Comparison of ENCODE assay signal across 19 mouse cellular contexts in genomic region chr4:86851331-86851730, GRCm38 (mm10). TPM values are rescaled to one million over a fixed set of nuclear protein-coding genes. Genes with fewer than 3 reads are reported as not detected.
DNase-seq lines count a peak whose midpoint lies in the region; ATAC-seq and TF ChIP-seq lines count a peak whose summit lies in the region.
"Had no signal": no experiment of that assay in that cellular context is flagged by ENCODE, and none has a peak within 500 bp of the region (broad histone marks: within the 10 kb centered on the region; RNA-seq: fewer than 3 reads in every experiment).

No protein-coding gene starts in this region.

- H3K36me3 ChIP-seq in heart, embryonic 12.5 days = peaks cover 54% of the 10 kb centered on the region
- peaks cover 65% of the 10 kb centered on the region for H3K36me3 ChIP-seq in kidney, embryonic 15.5 days
- H3K36me3 ChIP-seq in kidney, adult 2 months (ENCODE audit: control insufficient read depth, insufficient read depth, low read length) = peaks cover 13% of the 10 kb centered on the region
- peaks cover 55% of the 10 kb centered on the region for H3K36me3 ChIP-seq in neural tube, embryonic 13.5 days
- H3K36me3 ChIP-seq in neural tube, embryonic 15.5 days = peaks cover 51% of the 10 kb centered on the region

- H3K4me2 ChIP-seq in heart, embryonic 12.5 days = no peak overlapping the region
- no peak overlapping the region for H3K4me2 ChIP-seq in kidney, embryonic 15.5 days
- H3K4me2 ChIP-seq in neural tube, embryonic 13.5 days = no peak overlapping the region
- H3K4me2 ChIP-seq in neural tube, embryonic 15.5 days = no peak overlapping the region
- H3K4me2 ChIP-seq: liver, embryonic 15.5 days had no signal

- WGBS in heart, embryonic 12.5 days = 69% methylated on average over 2 of the region's 2 CpGs
- 80% methylated on average over 2 of the region's 2 CpGs for WGBS in kidney, embryonic 15.5 days
- 88% methylated on average over 2 of the region's 2 CpGs for WGBS in kidney, adult 2 months
- 90% methylated on average over 2 of the region's 2 CpGs for WGBS in neural tube, embryonic 13.5 days
- WGBS in neural tube, embryonic 15.5 days = 91% methylated on average over 2 of the region's 2 CpGs

- peaks cover 13% of the 10 kb centered on the region for H3K4me1 ChIP-seq in heart, embryonic 12.5 days (replicated peaks)
- peaks cover 12% of the 10 kb centered on the region for H3K4me1 ChIP-seq in kidney, embryonic 15.5 days
- H3K4me1 ChIP-seq in kidney, adult 2 months (ENCODE audit: control insufficient read depth, insufficient read depth, low read length) = peaks cover 3% of the 10 kb centered on the region; the same call in 1 of the 2 replicates
- H3K4me1 ChIP-seq in neural tube, embryonic 13.5 days (replicated peaks) = peaks cover 11% of the 10 kb centered on the region
- peaks cover 10% of the 10 kb centered on the region for H3K4me1 ChIP-seq in neural tube, embryonic 15.5 days

- peak overlapping the region; percentile 7; the same call in 1 of the 2 replicates for H3K27ac ChIP-seq in heart, embryonic 12.5 days (ENCODE audit: poor library complexity, severe bottlenecking)
- H3K27ac ChIP-seq in kidney, embryonic 15.5 days = 0 out of 2 replicates have a peak overlapping the region, but pooled peaks have one; percentile 37
- H3K27ac ChIP-seq in kidney, adult 2 months (ENCODE audit: insufficient read depth, low read depth, low read length) = no peak overlapping the region
- H3K27ac ChIP-seq in neural tube, embryonic 13.5 days (replicated peaks) = no peak overlapping the region
- no peak overlapping the region for H3K27ac ChIP-seq in neural tube, embryonic 15.5 days (replicated peaks)
- H3K27ac ChIP-seq: heart, adult 2 months had no signal

- intact Hi-C loops in left cerebral cortex, postnatal 14 days (cut with DNase I) = loop anchor here (5.0 kb wide), 1 partner anchor 76 kb away; no protein-coding TSS in a partner anchor

- H3K4me3 ChIP-seq in heart, embryonic 12.5 days = no peak overlapping the region
- H3K4me3 ChIP-seq in kidney, embryonic 15.5 days (replicated peaks) = no peak overlapping the region
- H3K4me3 ChIP-seq in kidney, adult 2 months (ENCODE audit: insufficient read depth, low read depth, low read length) = no peak overlapping the region
- no peak overlapping the region for H3K4me3 ChIP-seq in neural tube, embryonic 13.5 days
- no peak overlapping the region for H3K4me3 ChIP-seq in neural tube, embryonic 15.5 days (replicated peaks)
- H3K4me3 ChIP-seq: heart, adult 2 months; liver, embryonic 15.5 days had no signal

- DNase-seq in heart, adult 9 months (ENCODE audit: low spot score in 2 of 2) = no peak
- no peak for DNase-seq in kidney, adult 2 months
- no peak for DNase-seq in left cerebral cortex, postnatal 14 days (ENCODE audit: low spot score in 2 of 2)
- DNase-seq: adrenal gland, postnatal 14 days; cerebellum, adult 11 months; cerebellum, postnatal 14 days; embryo, embryonic 11 days; gastrocnemius, postnatal 25 days; heart, adult 2 months; heart, postnatal 14 days; kidney, adult 8-10 months; thymus, adult 18-20 months had no signal

- no peaks in the 10 kb centered on the region for H3K27me3 ChIP-seq in heart, embryonic 12.5 days (replicated peaks)
- no peaks in the 10 kb centered on the region for H3K27me3 ChIP-seq in kidney, embryonic 15.5 days
- H3K27me3 ChIP-seq in kidney, adult 2 months (replicated peaks; ENCODE audit: control insufficient read depth, insufficient read depth, low read length) = no peaks in the 10 kb centered on the region
- H3K27me3 ChIP-seq in neural tube, embryonic 13.5 days = no peaks in the 10 kb centered on the region
- no peaks in the 10 kb centered on the region for H3K27me3 ChIP-seq in neural tube, embryonic 15.5 days (replicated peaks)
- H3K27me3 ChIP-seq: liver, embryonic 15.5 days had no signal

- TF ChIP-seq POLR2A in kidney, adult 2 months (IDR thresholded peaks at IDR 0.05; ENCODE audit: low read depth, low read length) = no peak

- no peak for TF ChIP-seq CTCF in kidney, adult 2 months (conservative IDR thresholded peaks at IDR 0.05; ENCODE audit: insufficient read depth, insufficient read length, low read depth, low read length)

- no peak for ATAC-seq in heart, embryonic 12.5 days (ENCODE audit: insufficient number of reproducible peaks, low FRiP score)
- no peak; the same call in 1 of the 2 replicates for ATAC-seq in kidney, embryonic 15.5 days (replicated peaks; ENCODE audit: low FRiP score)
- peak; percentile 64; the same call in 1 of the 2 replicates for ATAC-seq in neural tube, embryonic 13.5 days (ENCODE audit: low read depth)
- ATAC-seq in neural tube, embryonic 15.5 days (ENCODE audit: low FRiP score) = no peak
- 0 out of 2 replicates have a peak, but pooled peaks have one; percentile 16 for ATAC-seq in megakaryocyte-erythroid progenitor cell, adult 5-6 weeks (replicated peaks; ENCODE audit: low FRiP score, low TSS enrichment, poor library complexity, severe bottlenecking)
- ATAC-seq: lung, postnatal 0 days had no signal

- H3K9ac ChIP-seq in heart, embryonic 12.5 days = no peak overlapping the region
- H3K9ac ChIP-seq in kidney, embryonic 15.5 days = no peak overlapping the region
- H3K9ac ChIP-seq in neural tube, embryonic 13.5 days = no peak overlapping the region
- H3K9ac ChIP-seq in neural tube, embryonic 15.5 days (replicated peaks) = no peak overlapping the region
- H3K9ac ChIP-seq: liver, embryonic 15.5 days had no signal

- no peaks in the 10 kb centered on the region for H3K9me3 ChIP-seq in heart, embryonic 12.5 days (replicated peaks)
- H3K9me3 ChIP-seq in kidney, embryonic 15.5 days (replicated peaks) = no peaks in the 10 kb centered on the region
- H3K9me3 ChIP-seq in neural tube, embryonic 13.5 days = no peaks in the 10 kb centered on the region
- no peaks in the 10 kb centered on the region for H3K9me3 ChIP-seq in neural tube, embryonic 15.5 days (replicated peaks)
- H3K9me3 ChIP-seq: liver, embryonic 15.5 days had no signal

RNA-seq across cellular contexts. Expression of gene Rps6, which starts 5.9 kb away (rescaled TPM):
- polyA plus RNA-seq in heart, embryonic 12.5 days (2016; fragmentation: Nextera tagmentation; extraction: Ambion mirVana) = 458 and 459 TPM in 2 replicates
- polyA plus RNA-seq in kidney, embryonic 15.5 days (2015; fragmentation: Nextera tagmentation; extraction: Ambion mirVana) = 768 and 806 TPM in 2 replicates
- polyA plus RNA-seq in kidney, adult 2 months (2012; rRNA removed) = 429 and 521 TPM in 2 replicates
- 437 and 462 TPM in 2 replicates for polyA plus RNA-seq in neural tube, embryonic 13.5 days (2015; fragmentation: Nextera tagmentation; extraction: Ambion mirVana)
- 338 and 471 TPM in 2 replicates for polyA plus RNA-seq in neural tube, embryonic 15.5 days (2015; fragmentation: Nextera tagmentation; extraction: Ambion mirVana)
- 3,729 and 3,811 TPM in 2 replicates for total RNA-seq in megakaryocyte-erythroid progenitor cell, adult 5-6 weeks (2014; fragmentation: Nextera tagmentation)
- total RNA-seq in megakaryocyte-erythroid progenitor cell, adult 5-6 weeks (2017) = 1,714 and 1,757 TPM in 2 replicates
- 100 to 1,000 TPM; 362 to 379 TPM for total RNA-seq in left cerebral cortex, postnatal 14 days (2021)

RNA-seq across cellular contexts. Expression of gene Acer2, which starts 22.9 kb away (rescaled TPM):
- polyA plus RNA-seq in heart, embryonic 12.5 days (2016; fragmentation: Nextera tagmentation; extraction: Ambion mirVana) = 36.0 and 40.9 TPM in 2 replicates
- 37.3 and 37.9 TPM in 2 replicates for polyA plus RNA-seq in kidney, embryonic 15.5 days (2015; fragmentation: Nextera tagmentation; extraction: Ambion mirVana)
- 28.0 and 35.0 TPM in 2 replicates for polyA plus RNA-seq in kidney, adult 2 months (2012; rRNA removed)
- polyA plus RNA-seq in neural tube, embryonic 13.5 days (2015; fragmentation: Nextera tagmentation; extraction: Ambion mirVana) = 20.0 and 23.8 TPM in 2 replicates
- 18.1 and 18.7 TPM in 2 replicates for polyA plus RNA-seq in neural tube, embryonic 15.5 days (2015; fragmentation: Nextera tagmentation; extraction: Ambion mirVana)
- total RNA-seq in megakaryocyte-erythroid progenitor cell, adult 5-6 weeks (2014; fragmentation: Nextera tagmentation) = 1.5 and 1.9 TPM in 2 replicates
- total RNA-seq in megakaryocyte-erythroid progenitor cell, adult 5-6 weeks (2017) = 0.30 and 0.75 TPM in 2 replicates
- total RNA-seq in left cerebral cortex, postnatal 14 days (2021) = 1 to 10 TPM; 3.5 to 6.0 TPM

Comparison
In these comparisons a context has a peak if more than half of its experiments do, and no peak if none do; other contexts are left out.
1. ATAC-seq: peak in neural tube, embryonic 13.5 days (single experiment) and megakaryocyte-erythroid progenitor cell, adult 5-6 weeks (single experiment); none in heart, embryonic 12.5 days (single experiment), kidney, embryonic 15.5 days (single experiment) and neural tube, embryonic 15.5 days (single experiment).
2. H3K27ac ChIP-seq: peak in heart, embryonic 12.5 days (single experiment) and kidney, embryonic 15.5 days (single experiment); none in kidney, adult 2 months (single experiment), neural tube, embryonic 13.5 days (single experiment) and neural tube, embryonic 15.5 days (single experiment).